Comparison of ENCODE assay signal across 9 mouse cellular contexts in the genomic region with DNA sequence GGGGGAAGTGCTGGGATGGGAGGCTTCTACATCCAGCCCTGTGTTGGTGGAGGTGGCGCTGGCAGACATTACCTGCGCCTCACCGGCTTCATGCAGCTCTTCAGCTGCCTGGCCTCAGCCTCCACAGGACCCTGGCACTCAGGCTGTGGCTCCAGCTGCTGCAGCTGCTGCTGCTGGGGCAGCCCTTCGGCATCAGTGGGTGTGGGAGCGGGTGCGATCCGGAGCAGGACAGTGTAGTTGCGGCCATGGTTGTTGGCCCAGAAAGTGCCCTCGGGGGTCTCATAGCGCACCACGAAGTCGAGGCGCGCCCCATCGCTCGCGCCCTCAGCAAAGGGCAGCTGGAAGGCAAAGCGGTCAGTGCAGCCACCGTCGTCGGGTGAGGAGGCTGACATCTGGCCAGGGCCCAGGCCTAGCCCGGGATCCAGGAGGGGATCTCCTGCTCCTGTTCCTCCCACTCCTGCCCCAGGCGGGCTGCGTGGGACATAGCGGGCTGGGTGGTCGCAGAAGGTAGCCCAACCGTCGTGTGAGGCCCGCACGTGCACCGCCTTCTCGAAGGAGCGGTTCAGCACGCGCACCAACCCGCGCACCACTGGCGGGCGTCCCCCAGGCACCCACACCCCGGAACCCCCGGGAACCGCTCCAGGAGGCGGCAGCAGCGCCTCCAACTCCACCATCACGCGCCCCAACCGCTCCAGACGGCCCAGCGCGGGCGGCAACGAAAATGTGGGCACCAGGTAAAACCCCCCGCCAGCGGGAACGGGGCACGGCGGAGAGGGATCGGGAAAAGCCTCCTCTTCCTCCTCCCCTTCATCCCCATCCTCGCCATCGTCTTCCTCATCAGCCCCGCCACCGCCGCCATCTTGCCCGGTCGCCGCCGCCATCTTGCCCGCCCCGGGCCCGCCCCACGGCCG. TPM values are rescaled to one million over a fixed set of nuclear protein-coding genes. Genes with fewer than 3 reads are reported as not detected.
DNase-seq lines count a peak whose midpoint lies in the region; ATAC-seq and TF ChIP-seq lines count a peak whose summit lies in the region.
"Had no signal": no experiment of that assay in that cellular context is flagged by ENCODE, and none has a peak within 500 bp of the region (broad histone marks: within the 10 kb centered on the region; RNA-seq: fewer than 3 reads in every experiment).

Gene Foxp3 (plus strand): TSS at position 469 of the 911 bp plus-strand sequence.

- DNase-seq in left cerebral cortex, adult 2 months (ENCODE audit: extremely low spot score in 1 of 2, low spot score in 2 of 2): peak in 1 of 2 experiments; percentile 49
- DNase-seq in left cerebral cortex, adult 11 months (ENCODE audit: low spot score): no peak
- peak; percentile 18 for DNase-seq in brain, embryonic 14.5 days (ENCODE audit: low read depth)
- peak; percentile 1 for DNase-seq in forelimb bud, embryonic 11.5 days (ENCODE audit: low read depth, low spot score)
- peak; percentile 27 for DNase-seq in hindbrain, embryonic 14.5 days (ENCODE audit: low spot score)
- DNase-seq in limb, embryonic 11.5 days (ENCODE audit: low spot score): peak; percentile 58
- peak; percentile 5 for DNase-seq in midbrain, postnatal 0 days (ENCODE audit: low spot score)

- H3K27me3 ChIP-seq in hindbrain, embryonic 14.5 days (ENCODE audit: control insufficient read depth, insufficient read depth, low read length): no peaks in the 10 kb centered on the region
- H3K27me3 ChIP-seq in limb, embryonic 11.5 days (ENCODE audit: control insufficient read depth, insufficient read depth, low read length): no peaks in the 10 kb centered on the region
- H3K27me3 ChIP-seq in midbrain, postnatal 0 days (ENCODE audit: insufficient read depth, low read length): no peaks in the 10 kb centered on the region
- H3K27me3 ChIP-seq in stomach, embryonic 16.5 days (ENCODE audit: control insufficient read depth, insufficient read depth, low read length): no peaks in the 10 kb centered on the region

- peak; percentile 71 for ATAC-seq in hindbrain, embryonic 14.5 days (ENCODE audit: low FRiP score)
- ATAC-seq in limb, embryonic 11.5 days (ENCODE audit: insufficient number of reproducible peaks, low FRiP score, low TSS enrichment, low read depth): peak; percentile 36; the same call in 1 of the 2 replicates
- peak; percentile 74 for ATAC-seq in midbrain, postnatal 0 days (ENCODE audit: low FRiP score)
- peak; percentile 69 for ATAC-seq in stomach, embryonic 16.5 days (ENCODE audit: insufficient read depth, low FRiP score)

- peak within 1 kb of the TSS; percentile 67 for H3K9ac ChIP-seq in hindbrain, embryonic 14.5 days
- peak within 1 kb of the TSS; percentile 76 for H3K9ac ChIP-seq in limb, embryonic 11.5 days (ENCODE audit: low read length)
- peak within 1 kb of the TSS; percentile 69 for H3K9ac ChIP-seq in midbrain, postnatal 0 days (replicated peaks; ENCODE audit: low read length, poor library complexity, severe bottlenecking)
- peak within 1 kb of the TSS; percentile 88 for H3K9ac ChIP-seq in stomach, embryonic 16.5 days (ENCODE audit: low read length)

- H3K36me3 ChIP-seq in hindbrain, embryonic 14.5 days (replicated peaks; ENCODE audit: control insufficient read depth, insufficient read depth): no peaks in the 10 kb centered on the region
- no peaks in the 10 kb centered on the region for H3K36me3 ChIP-seq in limb, embryonic 11.5 days (ENCODE audit: control insufficient read depth, insufficient read depth, low read length)
- H3K36me3 ChIP-seq in midbrain, postnatal 0 days (ENCODE audit: insufficient read depth, low read length): no peaks in the 10 kb centered on the region
- H3K36me3 ChIP-seq in stomach, embryonic 16.5 days (ENCODE audit: control insufficient read depth, insufficient read depth, low read length): no peaks in the 10 kb centered on the region

- no peak for TF ChIP-seq POLR2A in brain, embryonic 14.5 days (IDR thresholded peaks at IDR 0.05; ENCODE audit: borderline replicate concordance, extremely low read depth, insufficient read depth, insufficient read length, poor library complexity, severe bottlenecking)

- WGBS in hindbrain, embryonic 14.5 days: 24% methylated on average over 60 of the region's 72 CpGs
- WGBS in limb, embryonic 11.5 days: 32% methylated on average over 55 of the region's 72 CpGs
- WGBS in midbrain, postnatal 0 days: 48% methylated on average over 45 of the region's 72 CpGs
- WGBS in stomach, embryonic 16.5 days: 26% methylated on average over 64 of the region's 72 CpGs

- peaks cover 11% of the 10 kb centered on the region for H3K4me1 ChIP-seq in hindbrain, embryonic 14.5 days (replicated peaks; ENCODE audit: control insufficient read depth, insufficient read depth, low read length)
- H3K4me1 ChIP-seq in limb, embryonic 11.5 days (ENCODE audit: control insufficient read depth, insufficient read depth, low read length): no peaks in the 10 kb centered on the region
- H3K4me1 ChIP-seq in midbrain, postnatal 0 days (ENCODE audit: insufficient read depth, low read length): peaks cover 4% of the 10 kb centered on the region; the same call in 1 of the 2 replicates
- H3K4me1 ChIP-seq in stomach, embryonic 16.5 days (ENCODE audit: control insufficient read depth, insufficient read depth, low read length): peaks cover 13% of the 10 kb centered on the region

- H3K4me3 ChIP-seq in left cerebral cortex, adult 2 months: peak within 1 kb of the TSS; percentile 51
- peak within 1 kb of the TSS; percentile 54 for H3K4me3 ChIP-seq in hindbrain, embryonic 14.5 days (replicated peaks; ENCODE audit: low read length)
- H3K4me3 ChIP-seq in limb, embryonic 11.5 days (ENCODE audit: low read depth, low read length): peak within 1 kb of the TSS; percentile 44
- peak within 1 kb of the TSS; percentile 49 for H3K4me3 ChIP-seq in midbrain, postnatal 0 days (ENCODE audit: low read depth, low read length)
- H3K4me3 ChIP-seq in stomach, embryonic 16.5 days (replicated peaks; ENCODE audit: low read length): peak within 1 kb of the TSS; percentile 61

- H3K4me2 ChIP-seq in hindbrain, embryonic 14.5 days (replicated peaks): peak within 1 kb of the TSS; percentile 61
- peak within 1 kb of the TSS; percentile 62 for H3K4me2 ChIP-seq in limb, embryonic 11.5 days (ENCODE audit: low read depth, severe bottlenecking)
- peak within 1 kb of the TSS; percentile 53 for H3K4me2 ChIP-seq in midbrain, postnatal 0 days (ENCODE audit: low read depth, low read length, poor library complexity, severe bottlenecking)
- H3K4me2 ChIP-seq in stomach, embryonic 16.5 days (ENCODE audit: low read depth, low read length): peak within 1 kb of the TSS; percentile 72

- peak within 1 kb of the TSS; percentile 89 for H3K27ac ChIP-seq in left cerebral cortex, adult 2 months
- peak within 1 kb of the TSS; percentile 92 for H3K27ac ChIP-seq in hindbrain, embryonic 14.5 days
- peak within 1 kb of the TSS; percentile 55; the same call in 1 of the 2 replicates for H3K27ac ChIP-seq in limb, embryonic 11.5 days (replicated peaks; ENCODE audit: low read depth, low read length)
- H3K27ac ChIP-seq in midbrain, postnatal 0 days (ENCODE audit: low read depth, low read length): peak within 1 kb of the TSS; percentile 90
- peak within 1 kb of the TSS; percentile 76 for H3K27ac ChIP-seq in stomach, embryonic 16.5 days (ENCODE audit: low read length)

- intact Hi-C loops in left cerebral cortex, adult 2 months (cut with DNase I): loop anchor here (2.0 to 5.0 kb wide), 4 partner anchors 65 to 251 kb away; partner anchors contain the start of gene Syp

- no peaks in the 10 kb centered on the region for H3K9me3 ChIP-seq in hindbrain, embryonic 14.5 days (ENCODE audit: control insufficient read depth, low read length)
- no peaks in the 10 kb centered on the region for H3K9me3 ChIP-seq in limb, embryonic 11.5 days (ENCODE audit: control insufficient read depth, low read length)
- no peaks in the 10 kb centered on the region for H3K9me3 ChIP-seq in midbrain, postnatal 0 days (ENCODE audit: low read length)
- no peaks in the 10 kb centered on the region for H3K9me3 ChIP-seq in stomach, embryonic 16.5 days (replicated peaks; ENCODE audit: control insufficient read depth, low read length)

- TF ChIP-seq CTCF in left cerebral cortex, adult 2 months (IDR thresholded peaks at IDR 0.05): no peak
- TF ChIP-seq CTCF in brain, embryonic 14.5 days (IDR thresholded peaks at IDR 0.05; ENCODE audit: borderline replicate concordance, extremely low read depth, insufficient read depth, insufficient read length): no peak
- TF ChIP-seq CTCF in midbrain, postnatal 0 days (IDR thresholded peaks at IDR 0.05): no peak

RNA-seq across cellular contexts. Expression of gene Foxp3, which starts in this region (rescaled TPM):
- total RNA-seq in left cerebral cortex, adult 2 months (2021): not detected
- 0.07 and 0.13 TPM in 2 replicates for polyA plus RNA-seq in brain, embryonic 14.5 days (2012; rRNA removed)
- 0.09 and 0.25 TPM in 2 replicates for polyA plus RNA-seq in hindbrain, embryonic 14.5 days (2014; fragmentation: Nextera tagmentation; extraction: Ambion mirVana)
- 0.05 and 0.06 TPM in 2 replicates for polyA plus RNA-seq in limb, embryonic 11.5 days (2014; fragmentation: Nextera tagmentation; extraction: Ambion mirVana)
- 0.16 TPM in 1 of 2 replicates, not detected in the other for total RNA-seq in midbrain, postnatal 0 days (2014; rRNA removed)
- 0.30 TPM in 1 of 2 replicates, not detected in the other for polyA plus RNA-seq in midbrain, postnatal 0 days (2015; fragmentation: Nextera tagmentation; extraction: Ambion mirVana)
- polyA plus RNA-seq in stomach, embryonic 16.5 days (2015; fragmentation: Nextera tagmentation; extraction: Ambion mirVana): 0.16 TPM in 1 of 2 replicates, not detected in the other
- total RNA-seq: left cerebral cortex, adult 18-20 months had no signal

Comparison
In these comparisons a context has a peak if more than half of its experiments do, and no peak if none do; other contexts are left out.
1. Peak in DNase-seq in brain, embryonic 14.5 days; RNA of the gene not detected or under 1 TPM.
2. Peak in DNase-seq, ATAC-seq, H3K4me3 ChIP-seq, H3K27ac ChIP-seq, H3K9ac ChIP-seq and H3K4me2 ChIP-seq in hindbrain, embryonic 14.5 days; RNA of the gene not detected or under 1 TPM.
3. Peak in DNase-seq, ATAC-seq, H3K4me3 ChIP-seq, H3K27ac ChIP-seq, H3K9ac ChIP-seq and H3K4me2 ChIP-seq in limb, embryonic 11.5 days; RNA of the gene not detected or under 1 TPM.
4. Peak in DNase-seq, ATAC-seq, H3K4me3 ChIP-seq, H3K27ac ChIP-seq, H3K9ac ChIP-seq and H3K4me2 ChIP-seq in midbrain, postnatal 0 days; RNA of the gene not detected or under 1 TPM.
5. Peak in ATAC-seq, H3K4me3 ChIP-seq, H3K27ac ChIP-seq, H3K9ac ChIP-seq and H3K4me2 ChIP-seq in stomach, embryonic 16.5 days; RNA of the gene not detected or under 1 TPM.